Mouse (Mus musculus): ENCODE results near the gene Lrch1. TPM values are rescaled to one million over a fixed set of nuclear protein-coding genes. Genes with fewer than 3 reads are reported as not detected.

The Lrch1 gene
- total RNA-seq, 2 experiments from 2014 or later: 10.4 to 17.3 TPM

DNA sequence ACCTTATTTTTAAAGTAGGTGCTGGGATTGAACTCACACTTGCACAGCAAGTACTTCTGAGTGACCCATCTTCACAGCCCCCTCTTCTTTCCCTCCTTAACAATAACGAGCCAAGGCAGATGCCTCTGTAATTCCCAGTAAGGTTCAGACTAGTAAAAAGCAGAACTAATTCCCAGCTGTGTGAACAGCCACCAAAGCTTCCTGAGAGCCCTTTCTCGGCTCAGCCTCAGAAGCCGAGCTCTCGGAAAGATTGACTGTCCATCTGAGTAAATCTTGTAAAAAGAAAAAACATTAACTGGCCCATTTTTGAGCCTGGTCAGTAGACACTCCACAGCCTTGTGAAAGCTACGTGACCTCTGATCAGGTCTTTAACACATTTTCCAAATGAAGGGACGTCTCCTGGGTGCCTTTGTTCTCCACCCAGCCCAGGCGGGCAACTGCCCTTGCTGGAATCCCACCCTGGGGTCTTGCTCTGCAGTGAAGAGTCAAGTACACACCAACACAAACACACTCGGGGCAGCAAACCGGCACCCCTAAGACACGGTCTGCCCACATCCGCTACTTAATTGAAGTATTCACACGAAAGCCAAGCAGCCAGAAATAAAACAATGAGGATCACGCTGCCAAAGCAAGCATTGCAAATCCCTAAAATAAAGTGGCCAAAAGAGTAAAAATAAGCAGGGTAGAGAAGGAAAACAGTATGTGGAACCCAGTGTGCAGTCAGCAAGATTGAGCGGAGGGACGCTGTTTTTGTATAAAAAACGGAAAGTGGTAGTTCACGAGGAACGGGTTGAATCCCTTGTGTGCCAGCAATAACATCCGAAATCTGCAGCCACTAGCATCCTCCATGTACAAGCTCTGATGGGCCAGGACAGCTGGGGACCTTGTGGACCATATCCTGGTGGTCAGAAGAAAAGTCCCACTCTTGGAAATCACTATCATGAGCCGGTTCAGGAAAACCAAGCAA is 80.3 kb downstream of the Lrch1 start:
- no peak for ATAC-seq (replicated peaks; ENCODE audit: low FRiP score, low TSS enrichment, poor library complexity, severe bottlenecking)

DNA sequence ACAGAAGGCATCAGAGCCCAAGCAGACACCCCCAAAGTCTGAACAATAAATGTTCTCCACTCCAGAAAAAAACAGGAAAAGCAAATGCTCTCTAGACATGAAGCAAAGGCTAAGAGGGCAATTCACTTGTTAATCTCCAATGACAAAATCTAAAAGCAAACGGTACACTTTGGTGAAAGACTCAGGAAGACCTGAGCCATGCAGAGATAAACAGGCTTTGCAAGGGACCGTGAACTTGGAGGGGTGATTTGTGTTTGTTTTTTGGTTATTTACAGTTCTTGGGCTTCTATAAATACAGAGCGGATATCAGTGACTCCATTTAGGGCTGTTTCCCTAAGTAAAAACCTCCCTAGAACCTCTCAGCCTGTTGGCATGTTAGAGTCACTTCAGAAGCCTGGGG is 81.9 kb downstream of the Lrch1 start:
- no peak for ATAC-seq (replicated peaks; ENCODE audit: low FRiP score, low TSS enrichment, poor library complexity, severe bottlenecking)

GRCm38 (mm10) chr14:74864805-74865483 is 82.7 kb downstream of the Lrch1 start:
- ATAC-seq (replicated peaks; ENCODE audit: low FRiP score, low TSS enrichment, poor library complexity, severe bottlenecking): no peak

GRCm38 (mm10) chr14:74861456-74861855 is 86.2 kb downstream of the Lrch1 start:
- no peak for ATAC-seq (replicated peaks; ENCODE audit: low FRiP score, low TSS enrichment, poor library complexity, severe bottlenecking)

- ATAC-seq (replicated peaks; ENCODE audit: low FRiP score, low TSS enrichment, poor library complexity, severe bottlenecking): no peak
Measured at GRCm38 (mm10) chr14:74859154-74859553, 88.5 kb downstream of the Lrch1 start.

- ATAC-seq (replicated peaks; ENCODE audit: low FRiP score, low TSS enrichment, poor library complexity, severe bottlenecking): no peak
Measured at GRCm38 (mm10) chr14:74855429-74855828, 92.2 kb downstream of the Lrch1 start.

GRCm38 (mm10) chr14:74853759-74854100 is 93.9 kb downstream of the Lrch1 start:
- no peak for ATAC-seq (replicated peaks; ENCODE audit: low FRiP score, low TSS enrichment, poor library complexity, severe bottlenecking)

GRCm38 (mm10) chr14:74852965-74853758 is 94.5 kb downstream of the Lrch1 start:
- ATAC-seq (replicated peaks; ENCODE audit: low FRiP score, low TSS enrichment, poor library complexity, severe bottlenecking): no peak

- ATAC-seq (replicated peaks; ENCODE audit: low FRiP score, low TSS enrichment, poor library complexity, severe bottlenecking): no peak
Measured at GRCm38 (mm10) chr14:74851866-74852265, 95.8 kb downstream of the Lrch1 start.

GRCm38 (mm10) chr14:74849020-74849419 is 98.7 kb downstream of the Lrch1 start:
- ATAC-seq (replicated peaks; ENCODE audit: low FRiP score, low TSS enrichment, poor library complexity, severe bottlenecking): no peak

- ATAC-seq (replicated peaks; ENCODE audit: low FRiP score, low TSS enrichment, poor library complexity, severe bottlenecking): no peak
Measured at GRCm38 (mm10) chr14:74848224-74848623, 99.5 kb downstream of the Lrch1 start.

- peak; percentile 92 for ATAC-seq (replicated peaks; ENCODE audit: low FRiP score, low TSS enrichment, poor library complexity, severe bottlenecking)
Measured at GRCm38 (mm10) chr14:74847311-74848133, 100.2 kb downstream of the Lrch1 start.

- peak; percentile 22 for ATAC-seq (replicated peaks; ENCODE audit: low FRiP score, low TSS enrichment, poor library complexity, severe bottlenecking)
Measured at GRCm38 (mm10) chr14:74846668-74847067, 101.0 kb downstream of the Lrch1 start.

GRCm38 (mm10) chr14:74845661-74846274 is 101.9 kb downstream of the Lrch1 start:
- ATAC-seq (replicated peaks; ENCODE audit: low FRiP score, low TSS enrichment, poor library complexity, severe bottlenecking): no peak

DNA sequence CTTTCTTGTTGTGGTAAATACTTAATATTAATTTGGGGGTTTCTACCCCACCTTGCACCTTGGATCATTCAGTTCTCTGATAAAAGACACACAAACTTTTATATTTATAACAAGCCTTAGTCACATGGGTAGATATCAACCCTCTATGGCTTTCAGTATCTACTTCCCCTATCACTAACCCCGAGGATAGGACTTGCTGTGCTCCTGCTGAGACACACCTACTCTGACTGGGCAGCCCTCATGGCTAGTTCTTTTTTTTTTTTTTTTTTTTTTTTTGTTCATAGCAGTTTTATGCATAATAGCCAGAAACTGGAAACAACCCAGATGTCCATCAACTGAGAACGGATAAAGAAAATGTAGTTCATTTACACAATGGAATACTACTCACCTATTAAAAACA is 106.0 kb downstream of the Lrch1 start:
- ATAC-seq (replicated peaks; ENCODE audit: low FRiP score, low TSS enrichment, poor library complexity, severe bottlenecking): peak; percentile 61; the same call in 1 of the 2 replicates

GRCm38 (mm10) chr14:74841297-74841696 is 106.4 kb downstream of the Lrch1 start:
- 0 out of 2 replicates have a peak, but pooled peaks have one; percentile 22 for ATAC-seq (replicated peaks; ENCODE audit: low FRiP score, low TSS enrichment, poor library complexity, severe bottlenecking)

DNA sequence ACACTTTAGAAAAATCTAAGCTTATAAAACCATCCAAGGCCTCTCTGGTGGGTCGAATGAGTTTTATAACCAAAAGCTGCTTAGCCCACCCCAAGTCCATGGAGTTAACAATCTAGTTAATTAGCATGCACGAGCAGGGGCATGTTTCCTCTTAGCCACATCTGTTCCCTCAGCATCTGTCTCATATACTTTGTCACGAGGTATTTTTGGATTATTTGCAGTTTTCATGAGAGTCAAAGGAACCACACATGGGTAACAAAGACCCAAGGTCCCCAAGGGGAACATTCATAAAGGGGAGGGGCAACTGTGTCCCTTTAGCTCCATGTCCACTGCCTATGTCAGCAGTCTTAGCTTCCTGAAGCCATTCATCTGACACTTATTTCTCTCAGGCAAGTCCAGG is 106.9 kb downstream of the Lrch1 start:
- ATAC-seq (replicated peaks; ENCODE audit: low FRiP score, low TSS enrichment, poor library complexity, severe bottlenecking): no peak

- ATAC-seq (replicated peaks; ENCODE audit: low FRiP score, low TSS enrichment, poor library complexity, severe bottlenecking): no peak
Measured at GRCm38 (mm10) chr14:74840328-74840727, 107.3 kb downstream of the Lrch1 start.

DNA sequence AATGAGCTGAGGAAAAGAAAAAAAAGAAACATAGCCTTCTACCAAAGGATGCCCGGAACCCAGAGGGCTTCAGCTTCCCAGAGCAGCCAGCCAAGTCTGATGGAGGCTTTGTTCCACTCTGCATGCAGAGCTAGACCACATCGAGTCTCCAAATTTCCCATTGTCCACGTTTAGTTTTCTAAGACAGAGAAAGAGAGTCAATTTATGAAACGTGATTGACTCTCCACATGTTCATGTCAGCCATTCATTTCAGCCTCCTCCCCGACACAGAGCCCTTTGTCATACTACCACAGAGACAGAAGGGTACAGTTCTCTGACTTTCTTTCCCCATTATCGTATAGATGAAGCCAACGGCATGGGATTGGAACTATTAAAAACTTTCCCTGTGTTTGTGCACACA is 108.9 kb downstream of the Lrch1 start:
- no peak for ATAC-seq (replicated peaks; ENCODE audit: low FRiP score, low TSS enrichment, poor library complexity, severe bottlenecking)
